ENCODE assay signal across 8 mouse cellular contexts in the genomic region with DNA sequence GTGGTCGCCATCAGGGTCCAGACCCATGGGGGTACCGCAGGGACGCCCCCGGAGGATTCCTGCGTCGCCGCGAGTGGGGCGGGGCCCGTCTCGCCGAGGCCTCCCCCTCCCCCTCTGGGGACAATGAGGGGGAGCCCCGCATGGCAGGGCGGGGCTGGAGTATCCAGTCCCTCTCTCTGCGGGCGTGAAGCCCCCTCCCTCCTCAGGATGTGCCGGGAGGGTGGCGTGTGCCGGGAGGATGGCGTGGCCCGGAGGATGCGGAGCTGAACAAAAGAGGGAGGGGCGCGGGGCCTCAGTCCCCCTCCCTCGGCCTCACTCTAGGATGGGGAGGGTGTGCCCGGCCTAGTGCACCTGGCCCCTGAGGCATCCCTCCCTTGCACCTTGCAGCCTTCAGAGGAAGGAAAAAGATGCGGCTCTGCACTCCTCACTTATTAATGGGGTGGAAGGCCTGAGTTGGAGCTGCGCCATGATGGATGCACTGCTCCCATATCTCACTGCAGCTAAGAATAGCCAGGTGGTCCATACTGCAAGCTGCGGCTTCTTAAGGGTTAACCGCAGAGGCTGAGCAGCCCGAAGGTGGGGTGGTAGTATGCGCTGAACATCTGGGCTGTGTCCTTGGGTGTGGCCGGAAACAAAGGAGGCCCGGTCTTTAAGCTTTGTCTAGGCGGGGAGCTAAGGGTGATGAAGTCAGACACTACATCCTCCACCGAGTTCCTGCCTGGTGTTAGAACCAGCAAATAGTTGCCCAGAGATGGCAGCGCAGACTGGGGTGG. TPM values are rescaled to one million over a fixed set of nuclear protein-coding genes. Genes with fewer than 3 reads are reported as not detected.
A peak's percentile ranks its signal among the peaks of the same experiment; 100 is the strongest.
DNase-seq lines count a peak whose midpoint lies in the region; ATAC-seq and TF ChIP-seq lines count a peak whose summit lies in the region.

No protein-coding gene starts in this region.

- H3K4me1 ChIP-seq in forebrain, embryonic 14.5 days (ENCODE audit: control insufficient read depth, insufficient read depth, low read length) = peaks cover 46% of the 10 kb centered on the region
- peaks cover 25% of the 10 kb centered on the region for H3K4me1 ChIP-seq in liver, embryonic 12.5 days
- H3K4me1 ChIP-seq in stomach, postnatal 0 days (replicated peaks; ENCODE audit: control insufficient read depth, insufficient read depth) = no peaks in the 10 kb centered on the region

- no peak for TF ChIP-seq CTCF in layer of hippocampus, adult 2 months (conservative IDR thresholded peaks at IDR 0.05)
- no peak for TF ChIP-seq CTCF in brain, embryonic 14.5 days (IDR thresholded peaks at IDR 0.05; ENCODE audit: borderline replicate concordance, extremely low read depth, insufficient read depth, insufficient read length)
- TF ChIP-seq CTCF in stomach, postnatal 0 days (IDR thresholded peaks at IDR 0.05; ENCODE audit: low read depth) = no peak

- H3K27me3 ChIP-seq in forebrain, embryonic 14.5 days (replicated peaks; ENCODE audit: control insufficient read depth, insufficient read depth, low read length) = peaks cover 25% of the 10 kb centered on the region
- H3K27me3 ChIP-seq in liver, embryonic 12.5 days (replicated peaks) = peaks cover 78% of the 10 kb centered on the region
- H3K27me3 ChIP-seq in stomach, postnatal 0 days (ENCODE audit: control insufficient read depth, insufficient read depth, low read length) = peaks cover 28% of the 10 kb centered on the region

- DNase-seq in layer of hippocampus, adult 2 months (ENCODE audit: low spot score in 2 of 2) = no peak
- no peak for DNase-seq in layer of hippocampus, adult 8-10 months (ENCODE audit: low spot score in 2 of 2)
- DNase-seq in brain, embryonic 14.5 days (ENCODE audit: low read depth) = peak; percentile 88
- peak; percentile 83 for DNase-seq in forebrain, embryonic 14.5 days (ENCODE audit: low spot score)
- DNase-seq in stomach, postnatal 0 days (ENCODE audit: low spot score) = no peak
- no peak for DNase-seq in adrenal gland, adult 2 months
- no peak for DNase-seq in layer of hippocampus, adult 11-12 months (ENCODE audit: low spot score)

- no peaks in the 10 kb centered on the region for H3K9me3 ChIP-seq in forebrain, embryonic 14.5 days (replicated peaks; ENCODE audit: control insufficient read depth, low read length)
- H3K9me3 ChIP-seq in liver, embryonic 12.5 days (replicated peaks) = no peaks in the 10 kb centered on the region; the same call in 1 of the 2 replicates
- H3K9me3 ChIP-seq in stomach, postnatal 0 days (ENCODE audit: control insufficient read depth, low read length) = no peaks in the 10 kb centered on the region

- H3K4me2 ChIP-seq in forebrain, embryonic 14.5 days (ENCODE audit: low read length) = peak overlapping the region; percentile 80
- H3K4me2 ChIP-seq in liver, embryonic 12.5 days = peak overlapping the region; percentile 55
- peak overlapping the region; percentile 62 for H3K4me2 ChIP-seq in stomach, postnatal 0 days (replicated peaks; ENCODE audit: low read depth)

- peak; percentile 51 for ATAC-seq in forebrain, embryonic 14.5 days
- ATAC-seq in liver, embryonic 12.5 days = no peak
- peak; percentile 17; the same call in 1 of the 2 replicates for ATAC-seq in stomach, postnatal 0 days (ENCODE audit: low FRiP score, low TSS enrichment)

- peak overlapping the region; percentile 93 for H3K9ac ChIP-seq in forebrain, embryonic 14.5 days (ENCODE audit: low read length)
- H3K9ac ChIP-seq in liver, embryonic 12.5 days = no peak overlapping the region
- H3K9ac ChIP-seq in stomach, postnatal 0 days (ENCODE audit: low read length) = no peak overlapping the region

- H3K36me3 ChIP-seq in forebrain, embryonic 14.5 days (ENCODE audit: control insufficient read depth, insufficient read depth, low read length) = peaks cover 5% of the 10 kb centered on the region; the same call in 1 of the 2 replicates
- H3K36me3 ChIP-seq in liver, embryonic 12.5 days = no peaks in the 10 kb centered on the region
- no peaks in the 10 kb centered on the region for H3K36me3 ChIP-seq in stomach, postnatal 0 days (ENCODE audit: control insufficient read depth, insufficient read depth, low read length)

- H3K27ac ChIP-seq in layer of hippocampus, adult 2 months = peak overlapping the region; percentile 94
- peak overlapping the region; percentile 98 for H3K27ac ChIP-seq in forebrain, embryonic 14.5 days (ENCODE audit: low read depth, low read length)
- H3K27ac ChIP-seq in liver, embryonic 12.5 days = no peak overlapping the region
- no peak overlapping the region for H3K27ac ChIP-seq in stomach, postnatal 0 days (replicated peaks)

- TF ChIP-seq EP300 in stomach, postnatal 0 days (optimal IDR thresholded peaks at IDR 0.05) = no peak

- peak overlapping the region; percentile 90 for H3K4me3 ChIP-seq in layer of hippocampus, adult 2 months
- peak overlapping the region; percentile 80 for H3K4me3 ChIP-seq in forebrain, embryonic 14.5 days (ENCODE audit: low read depth, low read length)
- H3K4me3 ChIP-seq in liver, embryonic 12.5 days = peak overlapping the region; percentile 44
- H3K4me3 ChIP-seq in stomach, postnatal 0 days (ENCODE audit: low read depth, low read length) = peak overlapping the region; percentile 39

- under 1% methylated on average over 29 of the region's 37 CpGs for WGBS in forebrain, embryonic 14.5 days
- WGBS in liver, embryonic 12.5 days (ENCODE audit: insufficient replicate concordance) = 2% methylated on average over 37 of the region's 37 CpGs
- WGBS in stomach, postnatal 0 days = 4% methylated on average over 33 of the region's 37 CpGs

- 0 out of 2 replicates have a peak, but pooled peaks have one; percentile 5 for TF ChIP-seq POLR2A in brain, embryonic 14.5 days (IDR thresholded peaks at IDR 0.05; ENCODE audit: borderline replicate concordance, extremely low read depth, insufficient read depth, insufficient read length, poor library complexity, severe bottlenecking)

RNA-seq across cellular contexts. Expression of gene Crmp1, which starts 4.6 kb away (rescaled TPM):
- total RNA-seq in layer of hippocampus, adult 2 months (2021) = 100 to 1,000 TPM; 234 to 238 TPM
- total RNA-seq in layer of hippocampus, adult 8-10 months (2022) = 100 to 1,000 TPM; 202 to 212 (median 207) TPM
- 866 and 1,134 TPM in 2 replicates for polyA plus RNA-seq in brain, embryonic 14.5 days (2012; rRNA removed)
- 654 and 880 TPM in 2 replicates for polyA plus RNA-seq in forebrain, embryonic 14.5 days (2014; fragmentation: Nextera tagmentation; extraction: Ambion mirVana)
- polyA plus RNA-seq in liver, embryonic 12.5 days (2016; fragmentation: Nextera tagmentation; extraction: Ambion mirVana) = 2.4 and 2.7 TPM in 2 replicates
- 6.8 and 8.5 TPM in 2 replicates for polyA plus RNA-seq in stomach, postnatal 0 days (2015; fragmentation: Nextera tagmentation; extraction: Ambion mirVana)
- 1 to 10 TPM; 7.2 to 9.7 TPM for total RNA-seq in adrenal gland, adult 2 months (2021)
- 8.7 and 9.9 TPM in 2 replicates for polyA plus RNA-seq in adrenal gland, adult 2 months (2012; rRNA removed)

Comparison
In these comparisons a context has a peak if more than half of its experiments do, and no peak if none do; other contexts are left out.
1. DNase-seq: peak in brain, embryonic 14.5 days (single experiment) and forebrain, embryonic 14.5 days (single experiment); none in layer of hippocampus, adult 2 months (0 of 2), layer of hippocampus, adult 8-10 months (0 of 2), stomach, postnatal 0 days (single experiment), adrenal gland, adult 2 months (single experiment) and layer of hippocampus, adult 11-12 months (single experiment).
2. H3K27ac ChIP-seq: peak in layer of hippocampus, adult 2 months (single experiment) and forebrain, embryonic 14.5 days (single experiment); none in liver, embryonic 12.5 days (single experiment) and stomach, postnatal 0 days (single experiment).
3. H3K4me3 ChIP-seq: peak in every context shown above with its lines; median percentile 90 in layer of hippocampus, adult 2 months; 80 in forebrain, embryonic 14.5 days; 44 in liver, embryonic 12.5 days; 39 in stomach, postnatal 0 days.
4. RNA of gene Crmp1, which starts 4.6 kb away (polyA plus RNA-seq): 866 to 1,134 TPM in brain, embryonic 14.5 days and 654 to 880 TPM in forebrain, embryonic 14.5 days; 8.7 to 9.9 TPM in adrenal gland, adult 2 months, 6.8 to 8.5 TPM in stomach, postnatal 0 days and 2.4 to 2.7 TPM in liver, embryonic 12.5 days; every median in the first group is over 10 times any median in the second.
5. Peak in every context shown above with its lines, with median percentiles within 50 percentile points of each other: H3K4me2 ChIP-seq.